Mouse (Mus musculus): ENCODE data around the gene Sema3g.

The Sema3g gene

DNA sequence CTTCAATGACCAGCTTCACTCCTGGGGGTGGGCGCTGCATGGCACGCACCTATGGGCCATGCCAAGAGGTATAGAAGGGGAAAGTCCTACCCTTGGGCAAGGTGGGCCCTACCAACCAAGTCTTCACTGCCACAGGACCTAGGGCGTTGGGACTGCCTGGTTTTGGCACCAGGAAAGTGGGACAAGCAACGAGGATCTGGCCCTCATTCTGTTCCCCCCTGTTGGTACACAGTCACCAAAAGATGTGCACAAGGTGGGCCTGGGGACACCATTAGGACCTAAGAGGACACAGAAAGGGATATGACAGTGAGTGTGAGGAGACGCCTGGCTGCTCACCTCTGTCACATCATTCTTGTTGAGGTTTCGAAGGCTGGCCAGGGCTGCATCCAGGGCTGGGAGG lies 53.5 kb downstream of the Sema3g start:
- DNase-seq (ENCODE audit: extremely low read depth, low read depth): no peak

DNA sequence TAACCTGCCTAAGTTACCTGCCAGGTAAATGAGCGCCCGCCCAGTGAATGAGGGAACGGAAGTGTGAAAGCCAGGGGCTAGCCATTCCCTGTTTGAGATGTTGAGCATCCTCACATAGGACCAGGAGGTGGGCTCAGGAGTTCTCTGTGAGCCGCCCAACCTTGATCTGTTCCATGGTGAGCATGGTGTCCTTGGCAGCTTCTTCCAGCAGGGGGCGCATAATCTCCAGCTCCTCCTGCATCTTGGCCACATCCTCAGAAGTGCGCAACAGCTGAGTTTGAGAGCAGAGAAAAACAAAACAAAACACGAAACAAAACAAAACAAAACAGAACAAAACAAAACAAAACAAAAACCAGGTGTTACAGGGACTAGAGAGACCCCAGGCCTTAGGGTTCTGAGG lies 54.5 kb downstream of the Sema3g start:
- no peak for DNase-seq (ENCODE audit: extremely low read depth, low read depth)
